Mouse (Mus musculus) olfactory bulb, adult 2 months (tissue): ENCODE results near the gene Ptpn3.

Experiments used
- CTCF ChIP-seq: fragments of 200-500 bp; IDR thresholded peaks from 2 replicates; pipeline ENCODE4 v1.5.1; 2012; ENCODE audit warnings: low read depth, mild to moderate bottlenecking, low read length, moderate library complexity; ENCODE audit not compliant: insufficient read depth
- POLR2A ChIP-seq: fragments of 200-500 bp; IDR thresholded peaks from 2 replicates; pipeline ENCODE4 v1.6.1; 2012; ENCODE audit warnings: mild to moderate bottlenecking, low read depth, low read length, moderate library complexity; ENCODE audit not compliant: insufficient read depth

DNA sequence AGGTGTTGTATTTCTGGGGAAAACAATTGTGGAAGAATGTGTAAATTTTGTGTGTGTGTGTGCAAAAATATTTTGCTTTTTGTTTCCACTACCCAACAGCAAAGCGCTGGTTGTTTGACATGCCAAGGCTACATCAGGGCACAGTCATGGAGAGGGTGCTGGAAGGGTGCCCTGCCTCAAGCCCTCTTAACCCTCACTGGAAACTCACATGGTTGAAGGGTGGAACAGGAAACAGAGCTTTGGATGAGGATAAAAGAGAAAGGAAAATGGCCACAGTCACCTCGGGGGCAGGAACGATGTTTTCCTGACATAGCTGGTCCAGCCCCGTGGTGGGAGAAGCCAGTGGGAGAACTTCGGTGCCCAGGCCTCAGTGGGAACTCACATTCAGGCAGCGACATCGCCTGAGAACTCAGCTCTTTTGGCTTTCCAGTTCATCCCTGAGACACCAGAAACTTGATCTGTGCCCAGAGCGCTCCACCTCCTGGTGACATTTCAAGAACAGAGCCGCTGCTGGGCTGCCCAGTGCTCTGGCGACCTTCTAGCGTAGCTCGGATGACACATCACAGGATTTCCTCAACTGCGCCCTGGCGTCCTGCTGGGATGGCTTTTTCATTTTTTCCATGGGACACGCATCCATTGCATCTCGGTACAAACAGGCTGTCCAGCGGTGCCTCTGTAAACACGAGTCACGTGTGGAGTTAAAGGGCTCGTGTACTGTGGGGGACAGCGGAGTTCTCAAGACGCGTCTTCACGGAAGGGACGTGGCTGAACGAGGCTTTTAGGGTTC is 6.8 kb upstream of the Ptpn3 start:
- TF ChIP-seq POLR2A (no peak), CTCF (no peak)
